Mouse (Mus musculus): Measurements from ENCODE around the gene Cpne2.

GRCm38 (mm10) chr8:94532873-94533671, at the start of gene Cpne2:
- TF ChIP-seq CHD2 (IDR thresholded peaks at IDR 0.05; ENCODE audit: low read depth, low read length) = no peak
- TF ChIP-seq HCFC1 (IDR thresholded peaks at IDR 0.05; ENCODE audit: borderline replicate concordance, insufficient read depth, low read length) = no peak
- no peak for TF ChIP-seq ZC3H11A (IDR thresholded peaks at IDR 0.05; ENCODE audit: borderline replicate concordance, low read depth, low read length)

Measured in ES-E14 (cell line).